Mouse (Mus musculus) right cerebral cortex, postnatal 10 days (tissue): ENCODE measurements around the gene Gcnt7.

Experiments
- DNase-seq, 2 experiments: peaks; one replicate each; pipeline ENCODE4 v3.0.0; 2021; ENCODE audit warnings: low spot score in 2 of 2

The Gcnt7 gene

GRCm38 (mm10) chr2:172404239-172404638, 54.2 kb downstream of the Gcnt7 start:
- no peak for DNase-seq

- peak; percentile 46 to 48 for DNase-seq
Observed at GRCm38 (mm10) chr2:172401116-172401825, 57.1 kb downstream of the Gcnt7 start.
